Mouse (Mus musculus): ENCODE results near the gene Il16.

Il16 gene

GRCm38 (mm10) chr7:83609891-83610290 lies 135.6 kb downstream of the Il16 start:
- peak; percentile 89 for DNase-seq (ENCODE audit: low read depth)

DNA sequence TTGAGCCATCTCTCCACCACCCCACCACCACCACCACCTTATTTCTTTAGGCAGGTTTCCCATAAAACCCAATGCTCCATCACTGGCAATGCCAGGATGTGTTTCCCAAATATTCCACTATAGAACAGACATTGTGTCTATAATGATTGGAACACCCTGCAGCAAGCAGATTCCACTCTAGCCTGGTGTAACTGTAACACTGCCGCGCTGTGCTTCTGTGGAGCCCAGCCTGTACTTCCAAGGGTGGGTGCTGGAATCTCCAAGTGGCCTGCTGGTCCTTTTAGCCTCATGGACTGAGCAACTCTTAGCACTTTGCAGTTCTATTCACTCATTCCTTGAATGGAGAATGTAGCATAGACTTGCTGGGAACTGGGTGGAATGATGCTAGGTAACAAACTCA lies 138.7 kb downstream of the Il16 start:
- DNase-seq (ENCODE audit: low read depth): no peak

- no peak for DNase-seq (ENCODE audit: low read depth)
Observed at GRCm38 (mm10) chr7:83604180-83604944, 141.2 kb downstream of the Il16 start.

DNA sequence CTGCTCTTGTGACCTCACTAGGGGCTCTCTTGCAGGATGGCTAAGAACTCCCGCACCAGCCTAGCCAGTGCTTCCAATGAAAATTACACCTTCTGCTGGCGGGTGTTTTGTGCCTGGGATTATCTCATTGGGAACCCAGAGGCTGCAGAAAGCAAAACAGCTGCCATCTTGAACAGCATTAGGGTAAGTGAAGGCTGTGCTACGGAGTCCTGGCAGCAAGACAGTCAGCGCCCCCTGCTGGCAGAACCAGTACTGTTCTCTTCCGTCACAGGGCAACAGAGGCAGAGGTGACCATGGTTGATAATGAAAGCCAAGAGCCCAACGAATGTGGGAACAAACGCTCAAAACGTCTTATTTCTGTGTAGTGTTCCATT lies 145.6 kb downstream of the Il16 start:
- DNase-seq (ENCODE audit: low read depth): peak; percentile 85

- DNase-seq (ENCODE audit: low read depth): no peak
Observed at GRCm38 (mm10) chr7:83598997-83599912, 146.3 kb downstream of the Il16 start.

DNA sequence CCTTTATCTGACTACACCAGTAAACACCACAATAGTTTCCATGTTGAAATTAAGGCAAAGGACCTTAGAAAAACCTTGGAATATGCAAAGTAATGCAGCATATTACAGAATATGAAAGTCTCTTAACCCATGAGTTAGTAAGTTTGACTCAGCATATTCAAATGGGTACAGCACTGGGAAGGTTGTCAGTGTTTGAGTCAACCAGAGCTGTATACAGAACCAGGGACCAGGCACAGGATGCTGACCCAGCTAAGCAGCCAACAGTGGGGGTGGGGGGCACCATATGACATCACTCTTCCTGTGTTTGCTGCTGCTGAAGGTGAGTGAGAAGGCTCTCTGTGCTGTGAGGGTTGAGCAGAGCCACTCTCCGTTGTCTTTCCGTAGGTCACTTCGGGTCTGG lies 148.5 kb downstream of the Il16 start:
- peak; percentile 45 for DNase-seq (ENCODE audit: low read depth)

DNA sequence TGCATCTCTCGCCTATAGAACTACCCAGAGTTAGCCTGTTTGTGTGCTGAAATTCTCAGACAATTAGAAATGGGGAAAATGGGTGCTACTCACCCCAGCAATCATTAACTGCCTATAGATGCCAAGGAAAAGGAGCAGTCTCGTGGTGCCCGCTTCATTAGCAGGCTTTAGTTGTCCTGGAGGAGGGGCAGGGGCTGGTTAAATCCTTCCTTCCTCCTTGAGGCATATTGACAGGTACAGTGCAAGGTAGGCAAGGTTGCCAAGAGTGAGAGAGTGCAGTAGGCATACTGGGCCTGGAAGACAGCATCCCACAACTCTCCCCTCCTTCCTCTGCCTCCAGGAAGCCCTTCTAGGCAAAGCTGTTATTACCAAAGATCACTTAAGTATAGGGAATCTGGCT lies 151.5 kb downstream of the Il16 start:
- no peak for DNase-seq (ENCODE audit: low read depth)
